In the genomic region with DNA sequence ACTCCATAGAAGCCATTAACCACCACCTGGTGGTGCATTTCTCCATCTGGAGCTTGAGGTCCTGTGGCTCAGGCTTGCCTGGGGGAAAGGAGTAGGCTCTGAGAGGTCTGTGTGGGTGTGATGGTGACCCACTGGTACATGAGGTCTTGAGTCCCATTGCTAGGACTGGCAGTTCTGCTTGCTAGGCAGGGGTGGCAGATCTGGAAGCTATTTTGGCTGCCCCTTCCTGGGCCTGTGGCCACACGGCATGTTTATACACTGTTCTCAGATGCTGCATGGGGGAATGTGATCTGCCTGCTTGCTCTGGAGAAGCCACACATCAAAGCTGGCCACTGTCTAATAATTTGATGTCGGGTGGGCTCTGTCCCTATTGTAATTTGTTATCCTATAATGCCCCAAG, we compare ENCODE assay signal across 21 mouse cellular contexts. TPM values are rescaled to one million over a fixed set of nuclear protein-coding genes. Genes with fewer than 3 reads are reported as not detected.
DNase-seq lines count a peak whose midpoint lies in the region; ATAC-seq and TF ChIP-seq lines count a peak whose summit lies in the region.
"Had no signal": no experiment of that assay in that cellular context is flagged by ENCODE, and none has a peak within 500 bp of the region (broad histone marks: within the 10 kb centered on the region; RNA-seq: fewer than 3 reads in every experiment).

No protein-coding gene starts in this region.

- 80% methylated on average over 2 of the region's 2 CpGs for WGBS in lung, embryonic 16.5 days
- 69% methylated on average over 2 of the region's 2 CpGs for WGBS in stomach, postnatal 0 days

- no peaks in the 10 kb centered on the region for H3K9me3 ChIP-seq in lung, embryonic 16.5 days (ENCODE audit: control insufficient read depth, low read length)
- H3K9me3 ChIP-seq in stomach, postnatal 0 days (ENCODE audit: control insufficient read depth, low read length) = no peaks in the 10 kb centered on the region
- H3K9me3 ChIP-seq: embryonic facial prominence, embryonic 13.5 days; forebrain, embryonic 12.5 days; heart, embryonic 13.5 days; hindbrain, embryonic 15.5 days had no signal

- peak overlapping the region; percentile 72 for H3K27ac ChIP-seq in gastrocnemius, adult 2 months
- no peak overlapping the region for H3K27ac ChIP-seq in layer of hippocampus, adult 2 months
- H3K27ac ChIP-seq in lung, embryonic 16.5 days (ENCODE audit: low read length) = peak overlapping the region; percentile 61; the same call in 1 of the 2 replicates
- 0 out of 2 replicates have a peak overlapping the region, but pooled peaks have one; percentile 30 for H3K27ac ChIP-seq in stomach, postnatal 0 days (replicated peaks)
- H3K27ac ChIP-seq: embryonic facial prominence, embryonic 13.5 days; forebrain, embryonic 12.5 days; heart, embryonic 13.5 days; hindbrain, embryonic 15.5 days had no signal

- H3K36me3 ChIP-seq in lung, embryonic 16.5 days (ENCODE audit: control insufficient read depth, insufficient read depth, low read length) = peaks cover 20% of the 10 kb centered on the region
- peaks cover 4% of the 10 kb centered on the region for H3K36me3 ChIP-seq in stomach, postnatal 0 days (ENCODE audit: control insufficient read depth, insufficient read depth, low read length)

- intact Hi-C loops in gastrocnemius, adult 2 months (cut with DNase I) = no loop called here

- DNase-seq in gastrocnemius, adult 2 months = peak; percentile 63
- DNase-seq in gastrocnemius, postnatal 10 days = no peak
- DNase-seq in layer of hippocampus, adult 2 months (ENCODE audit: low spot score in 2 of 2) = no peak
- no peak for DNase-seq in layer of hippocampus, postnatal 25 days (ENCODE audit: extremely low spot score in 1 of 2, low spot score in 1 of 2)
- no peak for DNase-seq in lung, postnatal 36 days
- no peak for DNase-seq in stomach, postnatal 0 days (ENCODE audit: low spot score)
- no peak for DNase-seq in ovary, postnatal 14 days (ENCODE audit: low spot score)
- DNase-seq: adrenal gland, postnatal 25 days; cerebellum, adult 18-20 months; cerebellum, adult 9-11 months; cerebellum, postnatal 36 days; heart, postnatal 36 days had no signal

- peaks cover 21% of the 10 kb centered on the region for H3K4me1 ChIP-seq in lung, embryonic 16.5 days (replicated peaks; ENCODE audit: control insufficient read depth, insufficient read depth, low read length)
- peaks cover 4% of the 10 kb centered on the region; the same call in 1 of the 2 replicates for H3K4me1 ChIP-seq in stomach, postnatal 0 days (replicated peaks; ENCODE audit: control insufficient read depth, insufficient read depth)
- H3K4me1 ChIP-seq: forebrain, embryonic 12.5 days; hindbrain, embryonic 15.5 days had no signal

- no peak overlapping the region for H3K4me3 ChIP-seq in gastrocnemius, adult 2 months
- H3K4me3 ChIP-seq in layer of hippocampus, adult 2 months = no peak overlapping the region
- H3K4me3 ChIP-seq in lung, embryonic 16.5 days (ENCODE audit: low read length) = no peak overlapping the region
- H3K4me3 ChIP-seq in stomach, postnatal 0 days (ENCODE audit: low read depth, low read length) = no peak overlapping the region
- H3K4me3 ChIP-seq: embryonic facial prominence, embryonic 13.5 days; forebrain, embryonic 12.5 days; heart, embryonic 13.5 days; hindbrain, embryonic 15.5 days had no signal

- TF ChIP-seq EP300 in stomach, postnatal 0 days (optimal IDR thresholded peaks at IDR 0.05) = no peak

- TF ChIP-seq CTCF in gastrocnemius, adult 2 months (IDR thresholded peaks at IDR 0.05) = no peak
- peak; percentile 25; the same call in 1 of the 2 replicates for TF ChIP-seq CTCF in layer of hippocampus, adult 2 months (conservative IDR thresholded peaks at IDR 0.05)
- peak; percentile 15; the same call in 1 of the 2 replicates for TF ChIP-seq CTCF in stomach, postnatal 0 days (IDR thresholded peaks at IDR 0.05; ENCODE audit: low read depth)

- H3K27me3 ChIP-seq in lung, embryonic 16.5 days (ENCODE audit: control insufficient read depth, insufficient read depth, low read depth, low read length) = no peaks in the 10 kb centered on the region
- H3K27me3 ChIP-seq in stomach, postnatal 0 days (ENCODE audit: control insufficient read depth, insufficient read depth, low read length) = no peaks in the 10 kb centered on the region
- H3K27me3 ChIP-seq: CH12.LX; embryonic facial prominence, embryonic 13.5 days; forebrain, embryonic 12.5 days; heart, embryonic 13.5 days; hindbrain, embryonic 15.5 days; Patski had no signal

- no peak overlapping the region for H3K4me2 ChIP-seq in lung, embryonic 16.5 days (ENCODE audit: low read depth, low read length)
- H3K4me2 ChIP-seq in stomach, postnatal 0 days (replicated peaks; ENCODE audit: low read depth) = no peak overlapping the region
- H3K4me2 ChIP-seq: embryonic facial prominence, embryonic 13.5 days; forebrain, embryonic 12.5 days; heart, embryonic 13.5 days; hindbrain, embryonic 15.5 days had no signal

- ATAC-seq in lung, embryonic 16.5 days (ENCODE audit: low read depth) = no peak
- ATAC-seq in stomach, postnatal 0 days (ENCODE audit: low FRiP score, low TSS enrichment) = no peak
- ATAC-seq: activated CD4-positive, CD25-positive, alpha-beta regulatory T cell, adult 4 months; forebrain, embryonic 16.5 days; Patski had no signal

- no peak overlapping the region for H3K9ac ChIP-seq in lung, embryonic 16.5 days (ENCODE audit: low read length)
- no peak overlapping the region for H3K9ac ChIP-seq in stomach, postnatal 0 days (ENCODE audit: low read length)
- H3K9ac ChIP-seq: embryonic facial prominence, embryonic 13.5 days; forebrain, embryonic 12.5 days; heart, embryonic 13.5 days; hindbrain, embryonic 15.5 days had no signal

RNA-seq across cellular contexts. Expression of a gene that starts 11.3 kb away (rescaled TPM):
- total RNA-seq in gastrocnemius, adult 2 months (2021) = 10 to 100 TPM; 31.2 to 32.4 TPM
- 10 to 100 TPM; 34.8 to 39.8 TPM for total RNA-seq in gastrocnemius, postnatal 10 days (2021)
- total RNA-seq in layer of hippocampus, adult 2 months (2021) = 10 to 100 TPM; 50.7 to 53.2 TPM
- 10 to 100 TPM; 50.0 to 55.7 TPM for total RNA-seq in layer of hippocampus, postnatal 25 days (2021)
- polyA plus RNA-seq in lung, embryonic 16.5 days (2015; fragmentation: Nextera tagmentation; extraction: Ambion mirVana) = 127 and 133 TPM in 2 replicates
- 74.1 and 81.1 TPM in 2 replicates for polyA plus RNA-seq in stomach, postnatal 0 days (2015; fragmentation: Nextera tagmentation; extraction: Ambion mirVana)

RNA-seq across cellular contexts. Expression of a gene that starts 23.1 kb away (rescaled TPM):
- total RNA-seq in gastrocnemius, adult 2 months (2021) = not detected
- 1 to 10 TPM in 1 of 2 experiments, not detected in 1; 1.2 TPM for total RNA-seq in gastrocnemius, postnatal 10 days (2021)
- 1 to 10 TPM; 4.7 to 5.4 TPM for total RNA-seq in layer of hippocampus, adult 2 months (2021)
- 1 to 10 TPM; 4.5 to 8.2 TPM for total RNA-seq in layer of hippocampus, postnatal 25 days (2021)
- polyA plus RNA-seq in lung, embryonic 16.5 days (2015; fragmentation: Nextera tagmentation; extraction: Ambion mirVana) = 3.2 and 4.0 TPM in 2 replicates
- polyA plus RNA-seq in stomach, postnatal 0 days (2015; fragmentation: Nextera tagmentation; extraction: Ambion mirVana) = 1.4 and 2.7 TPM in 2 replicates
- total RNA-seq: CH12.LX; heart, postnatal 36 days had no signal
- polyA plus RNA-seq: activated CD4-positive, CD25-positive, alpha-beta regulatory T cell, adult 4 months had no signal

RNA-seq across cellular contexts. Expression of a gene that starts 29.5 kb away (rescaled TPM):
- 10 to 100 TPM; 22.1 to 32.3 TPM for total RNA-seq in gastrocnemius, adult 2 months (2021)
- total RNA-seq in gastrocnemius, postnatal 10 days (2021) = 10 to 100 TPM; 34.9 to 35.6 TPM
- total RNA-seq in layer of hippocampus, adult 2 months (2021) = 10 to 100 TPM; 13.1 to 16.9 TPM
- 10 to 100 TPM; 20.1 to 21.9 TPM for total RNA-seq in layer of hippocampus, postnatal 25 days (2021)
- polyA plus RNA-seq in lung, embryonic 16.5 days (2015; fragmentation: Nextera tagmentation; extraction: Ambion mirVana) = 156 and 170 TPM in 2 replicates
- polyA plus RNA-seq in stomach, postnatal 0 days (2015; fragmentation: Nextera tagmentation; extraction: Ambion mirVana) = 123 and 127 TPM in 2 replicates

RNA-seq across cellular contexts. Expression of a gene that starts 29.6 kb away (rescaled TPM):
- total RNA-seq in gastrocnemius, adult 2 months (2021) = 1 to 10 TPM; 3.6 to 4.4 TPM
- 10 to 100 TPM in 1 of 2 experiments, 1 to 10 TPM in 1; 7.7 to 10.1 TPM for total RNA-seq in gastrocnemius, postnatal 10 days (2021)
- total RNA-seq in layer of hippocampus, adult 2 months (2021) = 10 to 100 TPM; 60.0 to 70.4 TPM
- total RNA-seq in layer of hippocampus, postnatal 25 days (2021) = 10 to 100 TPM; 47.0 to 65.2 TPM
- 58.2 and 63.9 TPM in 2 replicates for polyA plus RNA-seq in lung, embryonic 16.5 days (2015; fragmentation: Nextera tagmentation; extraction: Ambion mirVana)
- polyA plus RNA-seq in stomach, postnatal 0 days (2015; fragmentation: Nextera tagmentation; extraction: Ambion mirVana) = 18.7 and 20.4 TPM in 2 replicates

RNA-seq across cellular contexts. Expression of a gene that starts 36.1 kb away (rescaled TPM):
- 100 to 1,000 TPM; 109 to 157 TPM for total RNA-seq in gastrocnemius, adult 2 months (2021)
- 10 to 100 TPM; 89.2 to 92.0 TPM for total RNA-seq in gastrocnemius, postnatal 10 days (2021)
- total RNA-seq in layer of hippocampus, adult 2 months (2021) = 1 to 10 TPM; 3.9 to 8.7 TPM
- 1 to 10 TPM; 2.5 to 3.5 TPM for total RNA-seq in layer of hippocampus, postnatal 25 days (2021)
- 0.97 and 1.1 TPM in 2 replicates for polyA plus RNA-seq in lung, embryonic 16.5 days (2015; fragmentation: Nextera tagmentation; extraction: Ambion mirVana)
- 0.21 TPM in 1 of 2 replicates, not detected in the other for polyA plus RNA-seq in stomach, postnatal 0 days (2015; fragmentation: Nextera tagmentation; extraction: Ambion mirVana)
- total RNA-seq: adrenal gland, postnatal 25 days had no signal
- polyA plus RNA-seq: activated CD4-positive, CD25-positive, alpha-beta regulatory T cell, adult 4 months; embryonic facial prominence, embryonic 13.5 days; forebrain, embryonic 12.5 days; Patski had no signal
